Comparison of ENCODE assay signal across 8 mouse cellular contexts in genomic region chr15:89476475-89476815, GRCm38 (mm10). TPM values are rescaled to one million over a fixed set of nuclear protein-coding genes. Genes with fewer than 3 reads are reported as not detected.
DNase-seq lines count a peak whose midpoint lies in the region; ATAC-seq and TF ChIP-seq lines count a peak whose summit lies in the region.

No protein-coding gene starts in this region.

- WGBS in intestine, embryonic 16.5 days, result 6% methylated on average over 5 of the region's 5 CpGs
- 4% methylated on average over 5 of the region's 5 CpGs for WGBS in neural tube, embryonic 14.5 days

- no peaks in the 10 kb centered on the region for H3K27me3 ChIP-seq in intestine, embryonic 16.5 days (replicated peaks; ENCODE audit: control insufficient read depth, insufficient read depth, low read length)
- no peaks in the 10 kb centered on the region for H3K27me3 ChIP-seq in neural tube, embryonic 14.5 days (ENCODE audit: control insufficient read depth, insufficient read depth, low read length)

- peak overlapping the region; percentile 96 for H3K27ac ChIP-seq in left cerebral cortex, adult 2 months
- peak overlapping the region; percentile 93 for H3K27ac ChIP-seq in brown adipose tissue, adult 24 weeks (replicated peaks; ENCODE audit: low read depth, low read length)
- H3K27ac ChIP-seq in intestine, embryonic 16.5 days (ENCODE audit: low read length), result peak overlapping the region; percentile 85
- H3K27ac ChIP-seq in neural tube, embryonic 14.5 days (ENCODE audit: low read depth, low read length), result peak overlapping the region; percentile 77

- no peak for DNase-seq in left cerebral cortex, adult 2 months (ENCODE audit: extremely low spot score in 1 of 2, low spot score in 2 of 2)
- DNase-seq in left cerebral cortex, postnatal 4 days, result no peak
- DNase-seq in adrenal gland, adult 18-20 months (ENCODE audit: low spot score in 2 of 2), result no peak
- no peak for DNase-seq in kidney, postnatal 4 days
- DNase-seq in gastrocnemius, adult 8-10 months (ENCODE audit: low spot score in 2 of 2), result no peak

- intact Hi-C loops in left cerebral cortex, adult 2 months (cut with DNase I), result loop anchor here (2.0 kb wide), 1 partner anchor 22 kb away; the partner anchor contains the start of gene Shank3
- intact Hi-C loops in left cerebral cortex, postnatal 4 days (cut with DNase I), result no loop called here

- no peaks in the 10 kb centered on the region for H3K36me3 ChIP-seq in intestine, embryonic 16.5 days (ENCODE audit: control insufficient read depth, insufficient read depth, low read length)
- no peaks in the 10 kb centered on the region for H3K36me3 ChIP-seq in neural tube, embryonic 14.5 days (ENCODE audit: control insufficient read depth, insufficient read depth, low read length)

- H3K9me3 ChIP-seq in intestine, embryonic 16.5 days (ENCODE audit: control insufficient read depth, low read length), result no peaks in the 10 kb centered on the region
- H3K9me3 ChIP-seq in neural tube, embryonic 14.5 days (ENCODE audit: control insufficient read depth, low read length), result no peaks in the 10 kb centered on the region

- ATAC-seq in intestine, embryonic 16.5 days, result no peak
- no peak for ATAC-seq in neural tube, embryonic 14.5 days (ENCODE audit: low read depth)

- peak overlapping the region; percentile 90 for H3K4me2 ChIP-seq in intestine, embryonic 16.5 days (ENCODE audit: low read depth, low read length)
- H3K4me2 ChIP-seq in neural tube, embryonic 14.5 days (ENCODE audit: low read depth, low read length), result peak overlapping the region; percentile 95

- TF ChIP-seq CTCF in left cerebral cortex, adult 2 months (IDR thresholded peaks at IDR 0.05), result no peak

- peaks cover 25% of the 10 kb centered on the region for H3K4me1 ChIP-seq in brown adipose tissue, adult 24 weeks (ENCODE audit: control insufficient read depth, insufficient read depth, insufficient read length, low read length)
- peaks cover 5% of the 10 kb centered on the region; the same call in 1 of the 2 replicates for H3K4me1 ChIP-seq in intestine, embryonic 16.5 days (ENCODE audit: control insufficient read depth, insufficient read depth, low read length)
- peaks cover 5% of the 10 kb centered on the region; the same call in 1 of the 2 replicates for H3K4me1 ChIP-seq in neural tube, embryonic 14.5 days (ENCODE audit: control insufficient read depth, insufficient read depth, low read length)

- H3K9ac ChIP-seq in intestine, embryonic 16.5 days (ENCODE audit: low read depth, low read length), result peak overlapping the region; percentile 73
- peak overlapping the region; percentile 64 for H3K9ac ChIP-seq in neural tube, embryonic 14.5 days (replicated peaks; ENCODE audit: low read depth, low read length)

- peak overlapping the region; percentile 56 for H3K4me3 ChIP-seq in left cerebral cortex, adult 2 months
- peak overlapping the region; percentile 68 for H3K4me3 ChIP-seq in brown adipose tissue, adult 24 weeks (ENCODE audit: insufficient read depth, low read depth, low read length)
- H3K4me3 ChIP-seq in intestine, embryonic 16.5 days (ENCODE audit: low read length), result peak overlapping the region; percentile 57
- peak overlapping the region; percentile 57 for H3K4me3 ChIP-seq in neural tube, embryonic 14.5 days (ENCODE audit: low read depth, low read length)

RNA-seq across cellular contexts. Expression of gene Arsa, which starts 0.8 kb away (rescaled TPM):
- total RNA-seq in left cerebral cortex, adult 2 months (2021), result 10 to 100 TPM; 32.0 to 33.0 TPM
- 10 to 100 TPM; 31.5 to 32.8 TPM for total RNA-seq in left cerebral cortex, postnatal 4 days (2021)
- 17.2 and 24.2 TPM in 2 replicates for polyA plus RNA-seq in brown adipose tissue, adult 24 weeks (2012; ENCODE audit: insufficient read depth, insufficient read length, missing spikeins)
- 29.5 and 36.4 TPM in 2 replicates for polyA plus RNA-seq in intestine, embryonic 16.5 days (2015; fragmentation: Nextera tagmentation; extraction: Ambion mirVana)
- 17.3 and 18.9 TPM in 2 replicates for polyA plus RNA-seq in neural tube, embryonic 14.5 days (2014; fragmentation: Nextera tagmentation; extraction: Ambion mirVana)
- total RNA-seq in adrenal gland, adult 18-20 months (2021), result 10 to 100 TPM; 18.2 to 26.5 TPM
- total RNA-seq in gastrocnemius, adult 8-10 months (2022), result 1 to 10 TPM; 1.7 to 3.9 (median 2.8) TPM

RNA-seq across cellular contexts. Expression of gene Mapk8ip2, which starts 22.7 kb away (rescaled TPM):
- total RNA-seq in left cerebral cortex, adult 2 months (2021), result 100 to 1,000 TPM; 227 to 234 TPM
- total RNA-seq in left cerebral cortex, postnatal 4 days (2021), result 100 to 1,000 TPM; 155 to 170 TPM
- not detected in 2 replicates for polyA plus RNA-seq in brown adipose tissue, adult 24 weeks (2012; ENCODE audit: insufficient read depth, insufficient read length, missing spikeins)
- 3.4 and 3.6 TPM in 2 replicates for polyA plus RNA-seq in intestine, embryonic 16.5 days (2015; fragmentation: Nextera tagmentation; extraction: Ambion mirVana)
- 64.5 and 73.1 TPM in 2 replicates for polyA plus RNA-seq in neural tube, embryonic 14.5 days (2014; fragmentation: Nextera tagmentation; extraction: Ambion mirVana)
- 10 to 100 TPM in 1 of 2 experiments, 1 to 10 TPM in 1; 8.1 to 10.9 TPM for total RNA-seq in adrenal gland, adult 18-20 months (2021)
- total RNA-seq in gastrocnemius, adult 8-10 months (2022), result under 1 TPM in 3 of 4 experiments, not detected in 1; 0.10 to 0.65 (median 0.56) TPM

RNA-seq across cellular contexts. Expression of gene Shank3, which starts 23.0 kb away (rescaled TPM):
- 100 to 1,000 TPM; 222 to 239 TPM for total RNA-seq in left cerebral cortex, adult 2 months (2021)
- 100 to 1,000 TPM; 136 to 141 TPM for total RNA-seq in left cerebral cortex, postnatal 4 days (2021)
- 6.8 and 15.5 TPM in 2 replicates for polyA plus RNA-seq in brown adipose tissue, adult 24 weeks (2012; ENCODE audit: insufficient read depth, insufficient read length, missing spikeins)
- 0.70 and 0.80 TPM in 2 replicates for polyA plus RNA-seq in intestine, embryonic 16.5 days (2015; fragmentation: Nextera tagmentation; extraction: Ambion mirVana)
- polyA plus RNA-seq in neural tube, embryonic 14.5 days (2014; fragmentation: Nextera tagmentation; extraction: Ambion mirVana), result 7.4 and 10.1 TPM in 2 replicates
- 10 to 100 TPM; 28.8 to 32.5 TPM for total RNA-seq in adrenal gland, adult 18-20 months (2021)
- total RNA-seq in gastrocnemius, adult 8-10 months (2022), result 10 to 100 TPM in 2 of 4 experiments, 1 to 10 TPM in 2; 5.9 to 11.7 (median 8.8) TPM

RNA-seq across cellular contexts. Expression of gene Chkb, which starts 46.7 kb away (rescaled TPM):
- 10 to 100 TPM; 42.5 to 45.2 TPM for total RNA-seq in left cerebral cortex, adult 2 months (2021)
- 10 to 100 TPM; 75.8 TPM for total RNA-seq in left cerebral cortex, postnatal 4 days (2021)
- polyA plus RNA-seq in brown adipose tissue, adult 24 weeks (2012; ENCODE audit: insufficient read depth, insufficient read length, missing spikeins), result 151 and 203 TPM in 2 replicates
- polyA plus RNA-seq in intestine, embryonic 16.5 days (2015; fragmentation: Nextera tagmentation; extraction: Ambion mirVana), result 63.7 and 67.0 TPM in 2 replicates
- 76.5 and 80.9 TPM in 2 replicates for polyA plus RNA-seq in neural tube, embryonic 14.5 days (2014; fragmentation: Nextera tagmentation; extraction: Ambion mirVana)
- 10 to 100 TPM; 60.5 to 88.0 TPM for total RNA-seq in adrenal gland, adult 18-20 months (2021)
- total RNA-seq in gastrocnemius, adult 8-10 months (2022), result 10 to 100 TPM; 23.3 to 25.8 (median 25.1) TPM

RNA-seq across cellular contexts. Expression of gene Gm44502, which starts 46.9 kb away (rescaled TPM):
- total RNA-seq in left cerebral cortex, adult 2 months (2021), result not detected
- 1 to 10 TPM in 1 of 2 experiments, under 1 TPM in 1; 0.40 to 1.3 TPM for total RNA-seq in left cerebral cortex, postnatal 4 days (2021)
- 2.1 and 11.4 TPM in 2 replicates for polyA plus RNA-seq in brown adipose tissue, adult 24 weeks (2012; ENCODE audit: insufficient read depth, insufficient read length, missing spikeins)
- not detected in 2 replicates for polyA plus RNA-seq in intestine, embryonic 16.5 days (2015; fragmentation: Nextera tagmentation; extraction: Ambion mirVana)
- polyA plus RNA-seq in neural tube, embryonic 14.5 days (2014; fragmentation: Nextera tagmentation; extraction: Ambion mirVana), result 0.20 TPM in 1 of 2 replicates, not detected in the other
- 1 to 10 TPM; 1.5 to 2.7 TPM for total RNA-seq in adrenal gland, adult 18-20 months (2021)
- 1 to 10 TPM in 2 of 4 experiments, under 1 TPM in 2; 0.81 to 2.2 (median 1.0) TPM for total RNA-seq in gastrocnemius, adult 8-10 months (2022)

Comparison
In these comparisons a context has a peak if more than half of its experiments do, and no peak if none do; other contexts are left out.
1. RNA of gene Mapk8ip2, which starts 22.7 kb away (total RNA-seq): 227 to 234 TPM in left cerebral cortex, adult 2 months and 155 to 170 TPM in left cerebral cortex, postnatal 4 days; 8.1 to 10.9 TPM in adrenal gland, adult 18-20 months and 0.10 to 0.65 TPM in gastrocnemius, adult 8-10 months; every median in the first group is over 10 times any median in the second.
2. RNA of gene Shank3, which starts 23.0 kb away (total RNA-seq): 222 to 239 TPM in left cerebral cortex, adult 2 months and 136 to 141 TPM in left cerebral cortex, postnatal 4 days; 28.8 to 32.5 TPM in adrenal gland, adult 18-20 months and 5.9 to 11.7 TPM in gastrocnemius, adult 8-10 months; every median in the first group is over 4 times any median in the second.
3. Peak in every context shown above with its lines, with median percentiles within 50 percentile points of each other: H3K27ac ChIP-seq and H3K4me3 ChIP-seq.